Mouse (Mus musculus) left cerebral cortex, postnatal 25 days (tissue): ENCODE data around the gene Ip6k3. TPM values are rescaled to one million over a fixed set of nuclear protein-coding genes. Genes with fewer than 3 reads are reported as not detected.

Experiments used
- DNase-seq, 2 experiments: peaks; one replicate each; pipeline ENCODE4 v3.0.0; 2022; ENCODE audit warnings: low spot score in 2 of 2, mixed read lengths in 1 of 2
- intact Hi-C: fragments of 180-260 bp; cut with DNase I; formaldehyde crosslinking; loops from one replicate; pipeline ENCODE4 v1.15.1; 2025
- total RNA-seq, 2 experiments: library from RNA; stranded (reverse); gene quantifications; 2 replicates each; pipeline ENCODE4 v1.2.3; 2021

The Ip6k3 gene
- total RNA-seq, 2 experiments from 2014 or later: 0.32 to 0.44 TPM

- intact Hi-C loops: no loop called here
- no peak for DNase-seq
These were observed 19.5 kb upstream of the Ip6k3 start for GRCm38 (mm10) chr17:27187059-27187458.

GRCm38 (mm10) chr17:27186068-27186467 is 18.5 kb upstream of the Ip6k3 start:
- intact Hi-C loops: no loop called here

GRCm38 (mm10) chr17:27183667-27184292 is 16.2 kb upstream of the Ip6k3 start:
- intact Hi-C loops: no loop called here
- no peak for DNase-seq

More at GRCm38 (mm10) chr17:27186068-27186467, 18.5 kb upstream of the Ip6k3 start:
- DNase-seq: no peak

- intact Hi-C loops: no loop called here
- no peak for DNase-seq
These were observed 14.8 kb upstream of the Ip6k3 start for GRCm38 (mm10) chr17:27182401-27182800.

GRCm38 (mm10) chr17:27181666-27182065 is 14.1 kb upstream of the Ip6k3 start:
- DNase-seq: no peak
- intact Hi-C loops: no loop called here

- DNase-seq: no peak
- intact Hi-C loops: no loop called here
These were observed 12.2 kb upstream of the Ip6k3 start for GRCm38 (mm10) chr17:27179681-27180280.

GRCm38 (mm10) chr17:27178427-27179177 is 11.0 kb upstream of the Ip6k3 start:
- intact Hi-C loops: no loop called here
- no peak for DNase-seq

- no peak for DNase-seq
- intact Hi-C loops: no loop called here
These were observed 10.4 kb upstream of the Ip6k3 start for GRCm38 (mm10) chr17:27178019-27178418.

- intact Hi-C loops: no loop called here
These were observed 9.2 kb upstream of the Ip6k3 start for GRCm38 (mm10) chr17:27176754-27177153.

GRCm38 (mm10) chr17:27176287-27176686 is 8.7 kb upstream of the Ip6k3 start:
- intact Hi-C loops: no loop called here
- no peak for DNase-seq

More at GRCm38 (mm10) chr17:27176754-27177153, 9.2 kb upstream of the Ip6k3 start:
- DNase-seq: no peak

- DNase-seq: no peak
- intact Hi-C loops: no loop called here
These were observed 7.7 kb upstream of the Ip6k3 start for GRCm38 (mm10) chr17:27175196-27175874.

GRCm38 (mm10) chr17:27173715-27174114 is 6.1 kb upstream of the Ip6k3 start:
- no peak for DNase-seq
- intact Hi-C loops: no loop called here

GRCm38 (mm10) chr17:27172459-27172858 is 4.9 kb upstream of the Ip6k3 start:
- intact Hi-C loops: no loop called here
- DNase-seq: no peak

- intact Hi-C loops: no loop called here
- DNase-seq: no peak
These were observed 3.5 kb upstream of the Ip6k3 start for GRCm38 (mm10) chr17:27171121-27171520.

- DNase-seq: no peak
- intact Hi-C loops: no loop called here
These were observed 2.5 kb upstream of the Ip6k3 start for GRCm38 (mm10) chr17:27169952-27170695.

- intact Hi-C loops: no loop called here
- no peak for DNase-seq
These were observed 974 bp upstream of the Ip6k3 start for GRCm38 (mm10) chr17:27168569-27168968.

GRCm38 (mm10) chr17:27166901-27167300 is 694 bp downstream of the Ip6k3 start:
- no peak for DNase-seq
- intact Hi-C loops: no loop called here

GRCm38 (mm10) chr17:27165054-27165773 is 2.4 kb downstream of the Ip6k3 start:
- intact Hi-C loops: loop anchor here (2.0 kb wide), 1 partner anchor 356 kb away; the partner anchor contains the start of gene Grm4
- DNase-seq: peak; percentile 49 to 70

GRCm38 (mm10) chr17:27160905-27161304 is 6.7 kb downstream of the Ip6k3 start:
- intact Hi-C loops: no loop called here
- no peak for DNase-seq
